Mouse (Mus musculus) ES-E14 (cell line): ENCODE measurements around the gene Sae1. TPM values are rescaled to one million over a fixed set of nuclear protein-coding genes. Genes with fewer than 3 reads are reported as not detected.

ENCODE experiments used
- DNase-seq: peaks from one replicate; pipeline ENCODE4 v3.0.0-alpha.2; 2013; ENCODE audit warnings: low read depth, low spot score
- H3K27ac ChIP-seq: 2 replicates; pipeline ENCODE4 v1.5.1; 2012; ENCODE audit warnings: low read depth, mild to moderate bottlenecking, low read length, moderate library complexity, mixed read lengths; ENCODE audit not compliant: poor library complexity, insufficient read depth, severe bottlenecking
- H3K36me3 ChIP-seq: 2 replicates; pipeline ENCODE4 v1.6.1; 2012; ENCODE audit warnings: mild to moderate bottlenecking, low read length, moderate library complexity, mixed read lengths; ENCODE audit not compliant: control insufficient read depth, poor library complexity, insufficient read depth, severe bottlenecking
- H3K4me1 ChIP-seq, 2 experiments: fragments of 150-350 bp in 1 of 2; sonication (generic) in 1 of 2; 2 replicates each; pipeline ENCODE4 v1.6.1; 2012; ENCODE audit warnings: low read length in 2 of 2, mild to moderate bottlenecking in 1 of 2, mixed read lengths in 1 of 2; ENCODE audit not compliant: control insufficient read depth in 2 of 2, insufficient read depth in 2 of 2, poor library complexity in 1 of 2
- H3K4me3 ChIP-seq, 2 experiments: fragments of 150-350 bp in 1 of 2; sonication (generic) in 1 of 2; 2 replicates each; pipeline ENCODE4 v1.5.1; 2012; ENCODE audit warnings: low read length in 2 of 2, low read depth in 1 of 2, mild to moderate bottlenecking in 1 of 2, mixed read lengths in 1 of 2; ENCODE audit not compliant: insufficient read depth in 1 of 2, poor library complexity in 1 of 2, severe bottlenecking in 1 of 2
- H3K9ac ChIP-seq: 2 replicates; pipeline ENCODE4 v1.6.1; 2012; ENCODE audit warnings: low read depth, mild to moderate bottlenecking, low read length, mixed read lengths; ENCODE audit not compliant: poor library complexity, insufficient read depth, severe bottlenecking
- H3K9me3 ChIP-seq: fragments of 150-350 bp; sonication (generic); 2 replicates; pipeline ENCODE4 v1.6.1; 2012; ENCODE audit warnings: low read depth, mild to moderate bottlenecking, low read length; ENCODE audit not compliant: control insufficient read depth, insufficient read depth
- CHD2 ChIP-seq: IDR thresholded peaks from 2 replicates; pipeline ENCODE4 v1.6.1; 2014; ENCODE audit warnings: mild to moderate bottlenecking, low read depth, low read length, inconsistent platforms
- HCFC1 ChIP-seq: IDR thresholded peaks from 2 replicates; pipeline ENCODE4 v1.6.1; 2012; ENCODE audit warnings: low read length, inconsistent platforms, borderline replicate concordance; ENCODE audit not compliant: insufficient read depth
- MAFK ChIP-seq: IDR thresholded peaks from 2 replicates; pipeline ENCODE4 v1.6.1; 2014; ENCODE audit warnings: mild to moderate bottlenecking, low read depth, low read length, inconsistent platforms; ENCODE audit not compliant: insufficient read depth
- ZC3H11A ChIP-seq: IDR thresholded peaks from 2 replicates; pipeline ENCODE4 v1.6.1; 2012; ENCODE audit warnings: low read depth, mild to moderate bottlenecking, inconsistent platforms, low read length, borderline replicate concordance
- ZNF384 ChIP-seq: IDR thresholded peaks from 2 replicates; pipeline ENCODE4 v1.6.1; 2012; ENCODE audit warnings: low read depth, low read length, inconsistent platforms
- in situ Hi-C, 2 experiments: fragments of 600-800 bp; cut with MboI; formaldehyde crosslinking; loops; one replicate each; pipeline ENCODE4 v1.15.1; 2025; ENCODE audit warnings: low sequenced_read_pairs in 2 of 2, inconsistent platforms in 1 of 2; ENCODE audit not compliant: unreplicated experiment in 2 of 2
- total RNA-seq: library from RNA; depleted of rRNA; stranded (reverse); fragments of 300-350 nt; gene quantifications from 2 replicates; pipeline ENCODE4 v1.2.3, GENCODE M21; 2012

Gene Sae1
- total RNA-seq, 1 experiment = 213 TPM

GRCm38 (mm10) chr7:16320479-16320878, 67.1 kb downstream of the Sae1 start:
- DNase-seq = no peak
- no peak for TF ChIP-seq ZC3H11A
- no peak for TF ChIP-seq ZNF384
- no peak for TF ChIP-seq HCFC1
- no peak for TF ChIP-seq CHD2
- TF ChIP-seq MAFK = no peak
- Histone ChIP-seq H3K4me1 (peaks cover 0 to 6% of the 10 kb centered on the region in 2 experiments; a peak in 2 of 4 replicates), H3K36me3 (peaks cover 21% of the 10 kb centered on the region), H3K9me3 (no peaks in the 10 kb centered on the region), H3K27ac (no peak overlapping the region), H3K4me3 (no peak overlapping the region), H3K9ac (no peak overlapping the region)
- in situ Hi-C loops = no loop called here

GRCm38 (mm10) chr7:16319216-16319615, 68.4 kb downstream of the Sae1 start:
- Histone ChIP-seq H3K4me3 (no peak overlapping the region), H3K9ac (no peak overlapping the region), H3K4me1 (peaks cover 3 to 10% of the 10 kb centered on the region in 2 experiments; a peak in 2 of 4 replicates), H3K9me3 (no peaks in the 10 kb centered on the region), H3K27ac (no peak overlapping the region), H3K36me3 (peaks cover 21% of the 10 kb centered on the region)
- in situ Hi-C loops = no loop called here
- TF ChIP-seq HCFC1 (no peak), ZNF384 (no peak), CHD2 (no peak), ZC3H11A (no peak), MAFK (no peak)
- DNase-seq = no peak

- peaks cover 21% of the 10 kb centered on the region for H3K36me3 ChIP-seq
- peaks cover 3 to 14% of the 10 kb centered on the region in 2 experiments; a peak in 2 of 4 replicates for H3K4me1 ChIP-seq
- in situ Hi-C loops = no loop called here
- H3K9ac ChIP-seq = peak overlapping the region; percentile 42; the same call in 1 of the 2 replicates
- no peaks in the 10 kb centered on the region for H3K9me3 ChIP-seq
- TF ChIP-seq ZC3H11A (no peak), CHD2 (no peak), ZNF384 (no peak), MAFK (no peak), HCFC1 (no peak)
- peak overlapping the region; percentile 4; the same call in 1 of the 2 replicates for H3K27ac ChIP-seq
- peak overlapping the region; percentile 14 to 44; a peak in 3 of 4 replicates for H3K4me3 ChIP-seq
- DNase-seq = no peak
Observed at GRCm38 (mm10) chr7:16317094-16317493, 70.5 kb downstream of the Sae1 start.

- TF ChIP-seq CHD2 (no peak), ZNF384 (peak; percentile 73; the same call in 1 of the 2 replicates)
- Histone ChIP-seq H3K9me3 (no peaks in the 10 kb centered on the region), H3K4me3 (no peak overlapping the region), H3K9ac (no peak overlapping the region), H3K4me1 (peaks cover 3 to 21% of the 10 kb centered on the region in 2 experiments; a peak in 2 of 4 replicates), H3K27ac (no peak overlapping the region; the same call in 1 of the 2 replicates), H3K36me3 (peaks cover 21% of the 10 kb centered on the region)
- in situ Hi-C loops = no loop called here
- DNase-seq = no peak
Observed at GRCm38 (mm10) chr7:16315222-16315759, 72.3 kb downstream of the Sae1 start.
